Mouse (Mus musculus): Measurements from ENCODE around the gene Lonp1. TPM values are rescaled to one million over a fixed set of nuclear protein-coding genes. Genes with fewer than 3 reads are reported as not detected.
A peak's percentile ranks its signal among the peaks of the same experiment; 100 is the strongest.

Lonp1 gene
- total RNA-seq, 4 experiments from 2014 or later = 574 to 853 (median 690) TPM

- DNase-seq = no peak
Measured at GRCm38 (mm10) chr17:56587773-56588172, 38.9 kb downstream of the Lonp1 start.

GRCm38 (mm10) chr17:56585171-56585821 lies 41.4 kb downstream of the Lonp1 start:
- DNase-seq = no peak

GRCm38 (mm10) chr17:56584257-56585130 lies 42.2 kb downstream of the Lonp1 start, which contains the start of the genes Safb2 and Safb:
TSS of gene Safb2 (minus strand) at chr17:56584585.
TSS of gene Safb (plus strand) at chr17:56584825.
- DNase-seq = peak; percentile 99

GRCm38 (mm10) chr17:56583611-56584256 lies 43.0 kb downstream of the Lonp1 start:
- DNase-seq = peak; percentile 62

- no peak for DNase-seq
Measured at GRCm38 (mm10) chr17:56583071-56583470, 43.6 kb downstream of the Lonp1 start.

- DNase-seq = no peak
Measured at GRCm38 (mm10) chr17:56572939-56573338, 53.7 kb downstream of the Lonp1 start.

- no peak for DNase-seq
Measured at GRCm38 (mm10) chr17:56572154-56572553, 54.5 kb downstream of the Lonp1 start.

- DNase-seq = no peak
Measured at GRCm38 (mm10) chr17:56570287-56570686, 56.4 kb downstream of the Lonp1 start.

GRCm38 (mm10) chr17:56567370-56567769 lies 59.3 kb downstream of the Lonp1 start:
- DNase-seq = no peak

- DNase-seq = no peak
Measured at GRCm38 (mm10) chr17:56566918-56567317, 59.8 kb downstream of the Lonp1 start.

- no peak for DNase-seq
Measured at GRCm38 (mm10) chr17:56566293-56566692, 60.4 kb downstream of the Lonp1 start.

Other genes with a start within 250 kb of the Lonp1 start
- gene Ptprs, start 150.4 kb downstream of the Lonp1 start, total RNA-seq (2022) = 100 to 1,000 TPM; 253 to 392 (median 313) TPM
- not detected for gene Znrf4, start 114.5 kb downstream of the Lonp1 start, total RNA-seq (2022)
- 1 to 10 TPM in 2 of 4 experiments, under 1 TPM in 2; 0.73 to 2.1 (median 1.1) TPM for gene Gm20219, start 72.5 kb downstream of the Lonp1 start, total RNA-seq (2022)
- 100 to 1,000 TPM in 3 of 4 experiments, 10 to 100 TPM in 1; 79.7 to 193 (median 154) TPM for gene Safb2, start 42.3 kb downstream of the Lonp1 start, total RNA-seq (2022)
- gene Safb, start 42.1 kb downstream of the Lonp1 start, total RNA-seq (2022) = 100 to 1,000 TPM in 3 of 4 experiments, 10 to 100 TPM in 1; 87.8 to 184 (median 132) TPM
- 100 to 1,000 TPM; 245 to 323 (median 277) TPM for gene 2410015M20Rik, start 17.1 kb downstream of the Lonp1 start, total RNA-seq (2022)
- gene Rpl36, start 13.5 kb downstream of the Lonp1 start, total RNA-seq (2022) = 100 to 1,000 TPM; 674 to 792 (median 703) TPM
- gene Catsperd, start 1.3 kb upstream of the Lonp1 start, total RNA-seq (2022) = 1 to 10 TPM; 3.2 to 4.5 (median 3.4) TPM
- gene Ranbp3, start 46.4 kb upstream of the Lonp1 start, total RNA-seq (2022) = 10 to 100 TPM; 80.2 to 92.3 (median 84.3) TPM
- 100 to 1,000 TPM; 176 to 281 (median 205) TPM for gene Ndufa11, start 90.9 kb upstream of the Lonp1 start, total RNA-seq (2022)
- 10 to 100 TPM; 31.6 to 47.2 (median 41.6) TPM for gene Vmac, start 91.1 kb upstream of the Lonp1 start, total RNA-seq (2022)
- gene Nrtn, start 130.6 kb upstream of the Lonp1 start, total RNA-seq (2022) = 1 to 10 TPM; 3.6 to 5.6 (median 4.9) TPM
- gene Dus3l, start 137.9 kb upstream of the Lonp1 start, total RNA-seq (2022) = 10 to 100 TPM; 37.4 to 58.6 (median 47.0) TPM
- 1 to 10 TPM in 1 of 4 experiments, under 1 TPM in 3; 0.28 to 1.4 (median 0.53) TPM for gene Prr22, start 143.4 kb upstream of the Lonp1 start, total RNA-seq (2022)
- 1 to 10 TPM; 5.5 to 9.5 (median 6.8) TPM for gene Rfx2, start 204.1 kb upstream of the Lonp1 start, total RNA-seq (2022)
- gene Acsbg2, start 247.6 kb upstream of the Lonp1 start, total RNA-seq (2022) = under 1 TPM in 3 of 4 experiments, not detected in 1; 0.22 to 0.40 (median 0.23) TPM
- 1 to 10 TPM in 3 of 4 experiments, under 1 TPM in 1; 0.34 to 1.7 (median 1.3) TPM for gene 1700061G19Rik, start 248.6 kb upstream of the Lonp1 start, total RNA-seq (2022)